Mouse (Mus musculus) heart, embryonic 15.5 days (tissue): ENCODE measurements at regions not wholly inside any gene's neighbourhood (a gene's known extent, or its start where the extent isn't known, plus 50 kb on each side); places are given as distances from the start of the nearest gene placed in this dataset.

Source experiments
- ATAC-seq: fragments of 200-750 bp; cut with Nextera tagmentation; replicated peaks from 2 replicates; pipeline ENCODE4 v1.8.0; 2017; ENCODE audit warnings: low read depth, moderate TSS enrichment; ENCODE audit not compliant: insufficient number of reproducible peaks, insufficient read depth, low FRiP score
- H3K27ac ChIP-seq: fragments of 300-500 bp; sonication (generic); 2 replicates; pipeline ENCODE4 v1.5.1; 2015; ENCODE audit warnings: mild to moderate bottlenecking, inconsistent platforms
- H3K27me3 ChIP-seq: fragments of 300-500 bp; sonication (generic); 2 replicates; pipeline ENCODE4 v1.6.1; 2015; ENCODE audit warnings: inconsistent platforms
- H3K36me3 ChIP-seq: fragments of 300-500 bp; sonication (generic); 2 replicates; pipeline ENCODE4 v1.6.1; 2015; ENCODE audit warnings: mild to moderate bottlenecking, inconsistent platforms
- H3K4me1 ChIP-seq: fragments of 300-500 bp; sonication (generic); replicated peaks from 2 replicates; pipeline ENCODE4 v1.6.1; 2015; ENCODE audit warnings: inconsistent platforms
- H3K4me2 ChIP-seq: fragments of 300-500 bp; sonication (generic); 2 replicates; pipeline ENCODE4 v1.6.1; 2015; ENCODE audit warnings: inconsistent platforms, mild to moderate bottlenecking, moderate library complexity
- H3K4me3 ChIP-seq: fragments of 300-500 bp; sonication (generic); 2 replicates; pipeline ENCODE4 v1.5.1; 2015; ENCODE audit warnings: mild to moderate bottlenecking, inconsistent platforms
- H3K9ac ChIP-seq: fragments of 300-500 bp; sonication (generic); 2 replicates; pipeline ENCODE4 v1.6.1; 2015; ENCODE audit warnings: mild to moderate bottlenecking, inconsistent platforms
- H3K9me3 ChIP-seq: fragments of 300-500 bp; sonication (generic); replicated peaks from 2 replicates; pipeline ENCODE4 v1.6.1; 2016; ENCODE audit warnings: inconsistent platforms
- WGBS: fragments of 180-500 bp; shearing (Covaris S2); methylation state at CpG from one replicate; pipeline ENCODE4 v1.1.7; 2015; ENCODE audit warnings: mixed read lengths; 5-methylcytosine and 5-hydroxymethylcytosine counted together

GRCm38 (mm10) chr4:9014986-9015385 is 776.1 kb upstream of the Car8 start:
- no peak for ATAC-seq
- H3K4me3 ChIP-seq: no peak overlapping the region
- no peak overlapping the region for H3K9ac ChIP-seq
- no peak overlapping the region for H3K4me2 ChIP-seq
- 63% methylated on average over 4 of the region's 4 CpGs for WGBS
- H3K4me1 ChIP-seq: peaks cover 41% of the 10 kb centered on the region
- H3K27ac ChIP-seq: peak overlapping the region; percentile 80
- no peaks in the 10 kb centered on the region for H3K9me3 ChIP-seq
- no peaks in the 10 kb centered on the region for H3K36me3 ChIP-seq
- H3K27me3 ChIP-seq: no peaks in the 10 kb centered on the region; the same call in 1 of the 2 replicates

DNA sequence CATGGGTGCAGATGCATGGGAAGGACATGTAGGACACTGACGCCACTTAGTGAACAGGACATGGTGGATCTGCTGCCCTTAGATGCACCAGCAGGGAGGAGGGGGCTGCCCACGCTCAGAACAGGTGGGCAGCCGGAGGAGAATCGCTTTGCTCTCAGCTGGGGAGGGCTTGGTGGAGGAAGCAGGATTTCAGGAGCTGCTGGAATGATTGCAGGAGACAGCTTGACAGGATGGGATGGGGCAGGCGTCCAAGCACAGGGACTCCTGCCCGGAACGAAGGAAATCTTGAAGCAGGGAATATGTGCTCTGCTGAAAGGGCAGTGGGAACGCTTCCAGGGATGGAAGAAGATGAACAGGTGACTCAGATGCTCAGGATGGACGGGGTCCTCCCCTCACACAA is 773.9 kb upstream of the Car8 start:
- ATAC-seq: no peak
- WGBS: 56% methylated on average over 9 of the region's 9 CpGs

DNA sequence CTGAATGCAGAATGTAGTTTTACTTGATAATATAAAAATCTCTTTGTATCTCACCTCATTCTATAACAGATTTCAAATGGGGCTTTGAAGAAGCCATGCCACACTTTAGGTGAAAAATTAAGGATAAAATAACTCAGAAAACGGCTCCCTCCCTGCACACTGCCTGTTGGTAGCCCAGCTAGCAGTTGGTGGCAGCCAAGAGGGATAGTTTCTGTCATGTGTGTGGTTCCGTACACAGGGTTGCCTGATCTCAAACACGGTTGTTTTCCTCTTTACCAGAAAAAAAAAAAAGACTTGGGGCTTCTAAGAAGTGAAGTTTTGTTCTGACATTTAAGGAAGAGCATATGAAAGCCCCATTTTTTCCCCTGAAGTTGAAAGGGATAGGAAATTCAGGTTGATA is 773.1 kb upstream of the Car8 start:
- Histone ChIP-seq H3K9me3 (no peaks in the 10 kb centered on the region), H3K27ac (no peak overlapping the region), H3K36me3 (no peaks in the 10 kb centered on the region), H3K27me3 (no peaks in the 10 kb centered on the region; the same call in 1 of the 2 replicates), H3K9ac (no peak overlapping the region), H3K4me3 (no peak overlapping the region), H3K4me1 (peaks cover 47% of the 10 kb centered on the region), H3K4me2 (no peak overlapping the region)
- no peak for ATAC-seq
- 67% methylated on average over 3 of the region's 3 CpGs for WGBS

More for the DNA sequence above, 773.9 kb upstream of the Car8 start:
- no peaks in the 10 kb centered on the region for H3K36me3 ChIP-seq
- no peak overlapping the region for H3K27ac ChIP-seq
- H3K9me3 ChIP-seq: no peaks in the 10 kb centered on the region
- peaks cover 47% of the 10 kb centered on the region for H3K4me1 ChIP-seq
- no peak overlapping the region for H3K4me2 ChIP-seq
- H3K4me3 ChIP-seq: no peak overlapping the region
- no peak overlapping the region for H3K9ac ChIP-seq
- H3K27me3 ChIP-seq: no peaks in the 10 kb centered on the region; the same call in 1 of the 2 replicates

- no peak overlapping the region for H3K9ac ChIP-seq
- H3K4me3 ChIP-seq: no peak overlapping the region
- H3K27me3 ChIP-seq: no peaks in the 10 kb centered on the region; the same call in 1 of the 2 replicates
- H3K27ac ChIP-seq: no peak overlapping the region
- H3K4me2 ChIP-seq: no peak overlapping the region
- no peak for ATAC-seq
- peaks cover 39% of the 10 kb centered on the region for H3K4me1 ChIP-seq
- WGBS: 23% methylated on average over 7 of the region's 7 CpGs
- H3K36me3 ChIP-seq: no peaks in the 10 kb centered on the region
- no peaks in the 10 kb centered on the region for H3K9me3 ChIP-seq
These were observed 772.3 kb upstream of the Car8 start for GRCm38 (mm10) chr4:9011129-9011518.

DNA sequence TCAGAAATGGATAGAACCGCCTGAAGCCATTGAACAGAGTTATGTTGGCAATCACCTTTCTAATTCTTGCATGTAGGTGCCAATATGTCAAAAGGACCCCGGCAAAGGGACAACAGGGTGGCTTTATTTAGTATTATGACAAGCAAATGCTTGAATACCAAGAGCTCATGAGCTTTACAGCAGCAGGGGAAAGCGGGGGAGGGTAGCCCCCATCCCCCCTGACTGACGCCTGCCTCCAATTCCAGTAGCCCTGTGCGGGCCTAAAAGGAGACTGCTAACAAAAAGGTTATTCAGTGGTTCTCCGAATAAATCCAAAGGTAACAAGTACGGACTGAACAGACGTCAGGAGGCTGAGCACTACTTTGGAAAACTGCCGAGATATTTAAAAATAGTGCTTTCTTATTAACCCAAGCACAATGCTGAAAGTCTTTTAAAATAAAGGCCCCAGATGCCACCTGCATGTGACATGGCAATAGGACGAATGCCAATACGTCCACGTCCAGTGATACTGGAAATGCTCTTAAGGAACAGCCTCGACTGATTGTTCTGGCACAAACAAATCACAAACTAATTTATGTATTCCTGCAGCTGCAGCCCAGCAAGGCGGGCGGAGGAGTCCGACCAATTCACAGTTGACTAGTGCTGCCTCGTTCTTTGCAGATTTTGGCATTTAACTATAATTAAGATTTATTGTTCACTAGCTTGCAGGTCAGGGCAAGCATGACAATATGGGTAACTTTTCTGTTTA is 771.7 kb upstream of the Car8 start:
- no peak for ATAC-seq
- no peak overlapping the region for H3K27ac ChIP-seq
- no peak overlapping the region for H3K4me2 ChIP-seq
- peaks cover 33% of the 10 kb centered on the region for H3K4me1 ChIP-seq
- H3K9me3 ChIP-seq: no peaks in the 10 kb centered on the region
- no peaks in the 10 kb centered on the region; the same call in 1 of the 2 replicates for H3K27me3 ChIP-seq
- WGBS: 58% methylated on average over 17 of the region's 17 CpGs
- no peak overlapping the region for H3K9ac ChIP-seq
- no peak overlapping the region for H3K4me3 ChIP-seq
- H3K36me3 ChIP-seq: no peaks in the 10 kb centered on the region

DNA sequence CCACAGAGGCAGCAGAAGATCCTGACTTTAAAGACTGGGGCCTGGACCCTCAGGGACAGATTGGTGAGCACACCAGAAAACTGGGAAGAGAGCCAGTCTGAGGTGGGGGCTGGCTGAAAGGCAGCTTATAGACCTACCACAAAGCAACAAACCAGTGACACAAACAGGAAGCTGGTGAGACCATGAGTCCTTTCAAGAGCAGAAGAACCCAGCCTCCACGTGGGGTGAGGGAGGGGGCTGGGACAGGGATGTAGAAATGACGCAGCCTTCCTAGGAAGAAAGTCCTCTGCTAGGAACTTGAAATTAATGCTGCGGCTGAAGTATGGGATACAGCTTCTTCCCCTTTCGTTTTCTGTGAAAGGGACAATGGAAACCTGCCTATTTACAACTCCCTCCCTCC is 770.8 kb upstream of the Car8 start:
- H3K9ac ChIP-seq: no peak overlapping the region
- no peaks in the 10 kb centered on the region for H3K36me3 ChIP-seq
- no peak overlapping the region for H3K4me3 ChIP-seq
- H3K27ac ChIP-seq: no peak overlapping the region
- WGBS: 52% methylated on average over 4 of the region's 4 CpGs
- H3K4me2 ChIP-seq: no peak overlapping the region
- H3K4me1 ChIP-seq: peaks cover 26% of the 10 kb centered on the region
- H3K27me3 ChIP-seq: no peaks in the 10 kb centered on the region; the same call in 1 of the 2 replicates
- no peak for ATAC-seq
- H3K9me3 ChIP-seq: no peaks in the 10 kb centered on the region

DNA sequence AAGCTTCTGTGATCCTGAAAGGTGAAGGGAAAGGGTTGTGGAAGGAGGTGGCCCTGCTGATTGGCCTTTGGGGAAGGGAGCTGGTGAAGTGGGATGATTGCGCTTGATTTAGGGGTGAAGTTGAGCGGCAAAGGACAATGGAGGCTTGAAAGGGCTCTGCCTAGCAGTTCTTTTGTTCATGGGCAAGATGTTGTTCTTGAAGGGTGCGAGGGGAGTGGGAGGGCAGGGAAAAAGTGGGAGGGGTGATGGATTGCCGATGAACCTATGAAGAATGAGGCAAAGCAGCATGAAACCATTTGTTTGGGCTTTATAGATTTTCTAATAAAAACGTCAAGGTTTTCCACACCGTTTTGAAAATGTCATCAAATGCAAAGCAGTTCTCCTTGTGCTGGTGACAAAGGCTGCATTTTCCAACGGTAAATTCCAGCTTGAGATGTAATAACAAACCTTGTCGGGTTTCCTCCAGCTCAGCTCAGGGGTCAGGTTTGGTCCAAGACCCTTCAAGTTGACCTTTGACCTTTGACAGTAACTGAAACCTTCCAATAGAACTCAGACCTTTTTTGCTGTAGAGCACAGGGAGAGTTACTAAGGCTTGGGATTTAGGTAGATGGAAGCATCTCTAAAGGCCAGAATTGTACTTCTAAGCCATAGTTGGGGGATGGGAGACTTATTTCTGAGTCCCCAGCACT is 767.2 kb upstream of the Car8 start:
- 56% methylated on average over 8 of the region's 8 CpGs for WGBS

DNA sequence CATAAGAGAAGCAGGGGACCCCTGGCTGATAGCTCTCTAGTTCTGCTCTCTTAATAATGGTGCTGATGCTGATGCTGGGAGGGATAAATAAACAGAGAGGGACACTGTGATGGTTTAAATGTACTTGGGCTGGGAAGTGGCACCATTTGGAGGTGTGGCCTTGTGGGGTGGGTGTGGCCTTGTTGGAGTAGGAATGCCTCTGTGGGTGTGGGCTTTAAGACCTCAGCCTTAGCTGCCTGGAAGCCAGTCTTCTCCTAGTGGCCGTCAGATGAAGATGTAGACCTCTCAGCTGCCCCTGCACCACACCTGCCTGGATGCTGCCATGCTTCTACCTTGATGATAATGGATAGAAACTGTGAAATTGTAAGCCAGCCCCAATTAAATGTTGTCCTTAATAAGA is 765.0 kb upstream of the Car8 start:
- Histone ChIP-seq H3K27me3 (no peaks in the 10 kb centered on the region), H3K36me3 (no peaks in the 10 kb centered on the region), H3K9ac (no peak overlapping the region), H3K9me3 (no peaks in the 10 kb centered on the region), H3K4me3 (no peak overlapping the region), H3K4me2 (no peak overlapping the region), H3K27ac (no peak overlapping the region), H3K4me1 (0 out of 2 replicates have a peak, but pooled peaks cover 3% of the 10 kb centered on the region)
- no peak for ATAC-seq
- 91% methylated on average over 1 of the region's 1 CpGs for WGBS

More for the DNA sequence above, 767.2 kb upstream of the Car8 start:
- H3K4me1 ChIP-seq: peaks cover 19% of the 10 kb centered on the region
- no peaks in the 10 kb centered on the region for H3K36me3 ChIP-seq
- H3K9me3 ChIP-seq: no peaks in the 10 kb centered on the region
- H3K4me2 ChIP-seq: no peak overlapping the region
- H3K27ac ChIP-seq: no peak overlapping the region
- no peak overlapping the region for H3K4me3 ChIP-seq
- H3K9ac ChIP-seq: no peak overlapping the region
- no peak for ATAC-seq
- H3K27me3 ChIP-seq: no peaks in the 10 kb centered on the region

DNA sequence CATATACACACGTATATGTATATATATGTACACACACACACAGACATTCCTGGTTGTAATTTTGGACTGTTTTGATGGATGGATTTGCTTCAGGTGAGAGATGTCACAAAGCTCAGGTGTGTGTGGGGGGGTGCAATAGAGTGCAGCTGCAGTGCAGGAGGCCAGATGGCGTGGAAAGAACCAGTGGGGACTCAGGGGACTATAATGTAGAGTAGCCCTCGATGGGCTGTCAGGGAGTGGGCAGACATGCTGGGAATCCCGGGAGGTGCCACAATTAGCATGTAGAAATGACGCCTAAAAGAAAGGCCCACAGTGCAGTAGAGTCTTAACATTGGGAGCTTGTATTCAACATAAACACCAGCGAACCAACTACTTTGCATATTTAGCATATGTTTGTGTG is 763.5 kb upstream of the Car8 start:
- 81% methylated on average over 6 of the region's 6 CpGs for WGBS

GRCm38 (mm10) chr4:8998606-8999005 is 759.8 kb upstream of the Car8 start:
- no peak for ATAC-seq
- H3K9ac ChIP-seq: no peak overlapping the region
- H3K4me2 ChIP-seq: no peak overlapping the region
- WGBS: 83% methylated on average over 4 of the region's 4 CpGs
- H3K36me3 ChIP-seq: no peaks in the 10 kb centered on the region
- no peaks in the 10 kb centered on the region for H3K27me3 ChIP-seq
- H3K9me3 ChIP-seq: no peaks in the 10 kb centered on the region
- no peak overlapping the region for H3K4me3 ChIP-seq
- H3K4me1 ChIP-seq: 0 out of 2 replicates have a peak, but pooled peaks cover 3% of the 10 kb centered on the region
- no peak overlapping the region for H3K27ac ChIP-seq

More for the DNA sequence above, 763.5 kb upstream of the Car8 start:
- Histone ChIP-seq H3K9me3 (no peaks in the 10 kb centered on the region), H3K9ac (no peak overlapping the region), H3K27ac (no peak overlapping the region), H3K4me3 (no peak overlapping the region), H3K36me3 (no peaks in the 10 kb centered on the region), H3K4me1 (0 out of 2 replicates have a peak, but pooled peaks cover 3% of the 10 kb centered on the region), H3K27me3 (no peaks in the 10 kb centered on the region), H3K4me2 (no peak overlapping the region)
- ATAC-seq: no peak

DNA sequence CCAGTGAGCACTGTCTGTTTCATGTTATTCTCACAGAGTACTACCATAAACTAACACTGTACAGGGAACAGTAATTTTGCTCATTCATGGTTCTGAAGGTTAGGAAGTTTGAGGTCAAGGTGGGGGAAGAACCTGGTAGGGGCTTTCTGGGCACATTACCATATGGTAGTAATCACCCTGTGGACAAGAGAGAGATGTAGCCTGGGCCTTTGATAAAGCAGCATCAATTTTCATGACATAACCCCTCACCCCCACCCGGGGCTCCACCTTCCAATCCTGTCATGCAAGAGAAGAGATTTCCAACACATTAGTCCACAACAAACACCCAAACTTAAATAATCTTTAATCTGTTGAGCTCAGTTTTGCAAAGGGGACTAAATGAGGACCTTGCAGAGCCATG is 753.3 kb upstream of the Car8 start:
- Histone ChIP-seq H3K4me2 (no peak overlapping the region), H3K9ac (no peak overlapping the region), H3K4me3 (no peak overlapping the region), H3K36me3 (no peaks in the 10 kb centered on the region), H3K9me3 (no peaks in the 10 kb centered on the region), H3K27ac (no peak overlapping the region), H3K27me3 (no peaks in the 10 kb centered on the region), H3K4me1 (peaks cover 14% of the 10 kb centered on the region)
- WGBS: 92% methylated on average over 1 of the region's 1 CpGs
- ATAC-seq: no peak
